Mouse (Mus musculus) brain, embryonic 14.5 days (tissue): ENCODE measurements around the gene Lrrn1.

Experiments
- CTCF ChIP-seq: fragments of 200-500 bp; IDR thresholded peaks from 2 replicates; pipeline ENCODE4 v1.5.1; 2012; ENCODE audit warnings: inconsistent platforms, mild to moderate bottlenecking, moderate library complexity, borderline replicate concordance; ENCODE audit not compliant: insufficient read depth, insufficient read length; ENCODE audit errors: extremely low read depth
- POLR2A ChIP-seq: fragments of 200-500 bp; IDR thresholded peaks from 2 replicates; pipeline ENCODE4 v1.6.1; 2012; ENCODE audit warnings: mild to moderate bottlenecking, inconsistent platforms, borderline replicate concordance; ENCODE audit not compliant: poor library complexity, insufficient read depth, insufficient read length, severe bottlenecking; ENCODE audit errors: extremely low read depth

GRCm38 (mm10) chr6:107513716-107514115 is 15.9 kb upstream of the Lrrn1 start:
- TF ChIP-seq CTCF (no peak), POLR2A (no peak)
